Mouse (Mus musculus): ENCODE data around the gene Fam122a.

Gene Fam122a

GRCm38 (mm10) chr19:24428011-24428410 lies 49.1 kb downstream of the Fam122a start:
- DNase-seq (ENCODE audit: low read depth): no peak

GRCm38 (mm10) chr19:24427258-24427657 lies 49.9 kb downstream of the Fam122a start:
- DNase-seq (ENCODE audit: low read depth): no peak

GRCm38 (mm10) chr19:24426759-24427181 lies 50.4 kb downstream of the Fam122a start:
- DNase-seq (ENCODE audit: low read depth): no peak
